Comparison of ENCODE assay signal across 13 mouse cellular contexts in genomic region chr13:100141646-100142314, GRCm38 (mm10).
"Had no signal": no experiment of that assay in that cellular context is flagged by ENCODE, and none has a peak within 500 bp of the region (broad histone marks: within the 10 kb centered on the region; RNA-seq: fewer than 3 reads in every experiment).

No protein-coding gene starts in this region.

- H3K9me3 ChIP-seq: limb, embryonic 10.5 days; liver, embryonic 12.5 days; midbrain, embryonic 10.5 days; neural tube, embryonic 12.5 days had no signal

- H3K4me1 ChIP-seq: limb, embryonic 10.5 days; liver, embryonic 12.5 days; midbrain, embryonic 10.5 days; neural tube, embryonic 12.5 days had no signal

- H3K9ac ChIP-seq: liver, embryonic 12.5 days; lung, embryonic 14.5 days; neural tube, embryonic 12.5 days had no signal

- H3K4me3 ChIP-seq: limb, embryonic 10.5 days; liver, embryonic 12.5 days; midbrain, embryonic 10.5 days; neural tube, embryonic 12.5 days had no signal

- H3K27me3 ChIP-seq: liver, embryonic 12.5 days; neural tube, embryonic 12.5 days had no signal

- DNase-seq: kidney, adult 18-20 months; kidney, postnatal 14 days; lung, embryonic 14.5 days; midbrain, embryonic 14.5 days; retina, postnatal 1 day; right cerebral cortex, postnatal 4 days; spleen, adult 18-20 months; thymus, adult 18-20 months; thymus, postnatal 14 days had no signal

- ATAC-seq: liver, embryonic 12.5 days had no signal

- H3K4me2 ChIP-seq: liver, embryonic 12.5 days; lung, embryonic 14.5 days; neural tube, embryonic 12.5 days had no signal

- H3K27ac ChIP-seq: limb, embryonic 10.5 days; liver, embryonic 12.5 days; midbrain, embryonic 10.5 days; neural tube, embryonic 12.5 days had no signal
